Mouse (Mus musculus) megakaryocyte, embryonic 14.5 days (primary cell): Measurements from ENCODE around the gene Rbm28.

Source experiments
- FLI1 ChIP-seq: IDR thresholded peaks from 2 replicates; pipeline ENCODE4 v1.6.1; 2012; ENCODE audit warnings: low read length, inconsistent platforms, mixed read lengths
- GATA1 ChIP-seq: IDR thresholded peaks from 3 replicates; pipeline ENCODE4 v1.6.1; 2012; ENCODE audit warnings: mixed read lengths, low read length, inconsistent platforms, borderline replicate concordance

DNA sequence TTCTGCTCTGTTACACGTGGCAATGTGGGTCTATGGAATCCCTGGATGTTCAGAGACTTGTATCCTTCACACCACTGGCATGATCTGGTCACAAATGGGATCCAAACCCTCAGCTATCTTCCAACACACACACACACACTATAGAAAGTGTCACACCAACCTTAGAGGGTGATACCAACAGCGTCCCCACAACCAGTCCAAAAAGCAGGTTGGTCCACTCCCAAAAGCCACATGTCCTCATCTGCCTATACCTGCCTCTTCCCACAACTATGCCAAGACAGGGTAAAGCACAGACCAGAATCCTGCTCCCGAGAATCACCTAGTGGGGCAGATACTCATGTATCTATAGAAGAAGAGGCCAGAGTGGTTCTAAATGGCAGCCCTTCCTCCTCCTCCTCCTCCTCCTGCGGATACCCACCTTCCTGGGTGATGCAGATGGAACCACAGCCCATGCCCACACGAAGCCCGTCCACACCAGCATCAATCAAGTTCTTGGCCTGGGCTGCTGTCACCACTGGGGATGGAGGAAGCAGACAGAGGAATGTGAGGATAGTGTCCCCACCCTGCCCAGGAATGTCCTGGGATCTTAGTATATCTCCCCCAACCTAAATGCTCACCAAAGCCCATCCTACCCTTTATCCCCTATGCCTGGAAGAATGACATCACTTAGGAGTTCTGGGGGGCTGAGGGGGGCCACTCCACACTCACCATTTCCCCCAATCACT lies 39.2 kb upstream of the Rbm28 start:
- TF ChIP-seq GATA1 (no peak), FLI1 (no peak)
